In genomic region chr10:80621940-80622660, GRCm38 (mm10) we compare ENCODE assay signal across 8 mouse cellular contexts. TPM values are rescaled to one million over a fixed set of nuclear protein-coding genes. Genes with fewer than 3 reads are reported as not detected.
A peak's percentile ranks its signal among the peaks of the same experiment; 100 is the strongest.
DNase-seq lines count a peak whose midpoint lies in the region; ATAC-seq and TF ChIP-seq lines count a peak whose summit lies in the region.

No protein-coding gene starts in this region.

- under 1% methylated on average over 64 of the region's 64 CpGs for WGBS in forebrain, embryonic 10.5 days
- WGBS in heart, embryonic 15.5 days: under 1% methylated on average over 64 of the region's 64 CpGs
- WGBS in liver, embryonic 14.5 days (ENCODE audit: insufficient replicate concordance): under 1% methylated on average over 64 of the region's 64 CpGs
- under 1% methylated on average over 64 of the region's 64 CpGs for WGBS in neural tube, embryonic 11.5 days
- WGBS in stomach, postnatal 0 days: under 1% methylated on average over 62 of the region's 64 CpGs

- H3K36me3 ChIP-seq in forebrain, embryonic 10.5 days (replicated peaks): peaks cover 16% of the 10 kb centered on the region
- H3K36me3 ChIP-seq in heart, embryonic 15.5 days: no peaks in the 10 kb centered on the region
- no peaks in the 10 kb centered on the region for H3K36me3 ChIP-seq in liver, embryonic 14.5 days (replicated peaks; ENCODE audit: control insufficient read depth, insufficient read depth, low read depth)
- H3K36me3 ChIP-seq in neural tube, embryonic 11.5 days (ENCODE audit: control insufficient read depth, insufficient read depth, low read length): no peaks in the 10 kb centered on the region
- no peaks in the 10 kb centered on the region; the same call in 1 of the 2 replicates for H3K36me3 ChIP-seq in stomach, postnatal 0 days (ENCODE audit: control insufficient read depth, insufficient read depth, low read length)

- H3K27me3 ChIP-seq in forebrain, embryonic 10.5 days (ENCODE audit: poor library complexity, severe bottlenecking): no peaks in the 10 kb centered on the region
- H3K27me3 ChIP-seq in heart, embryonic 15.5 days: no peaks in the 10 kb centered on the region
- H3K27me3 ChIP-seq in liver, embryonic 14.5 days (ENCODE audit: control insufficient read depth, insufficient read depth, low read length): no peaks in the 10 kb centered on the region
- H3K27me3 ChIP-seq in neural tube, embryonic 11.5 days (ENCODE audit: control insufficient read depth, insufficient read depth, low read length): no peaks in the 10 kb centered on the region
- no peaks in the 10 kb centered on the region for H3K27me3 ChIP-seq in stomach, postnatal 0 days (ENCODE audit: control insufficient read depth, insufficient read depth, low read length)

- TF ChIP-seq CTCF in liver, embryonic 14.5 days (IDR thresholded peaks at IDR 0.05; ENCODE audit: low read depth): no peak
- no peak; the same call in 1 of the 2 replicates for TF ChIP-seq CTCF in stomach, postnatal 0 days (IDR thresholded peaks at IDR 0.05; ENCODE audit: low read depth)

- DNase-seq in CD8-positive naive resting alpha-beta T cell, adult 2 months (ENCODE audit: low read depth in 2 of 2, low spot score in 2 of 2): peak; percentile 99
- DNase-seq in c-Kit-positive CD71-negative TER-119-negative erythroid progenitor cells, embryonic 14.5 days (ENCODE audit: low read depth): peak; percentile 100
- peak; percentile 99 for DNase-seq in forebrain, embryonic 10.5 days (ENCODE audit: extremely low spot score, low spot score)
- DNase-seq in kidney, postnatal 25 days: peak; percentile 100
- peak; percentile 100 for DNase-seq in liver, embryonic 14.5 days (ENCODE audit: low read depth in 3 of 3, low spot score in 3 of 3)
- DNase-seq in neural tube, embryonic 11.5 days (ENCODE audit: low spot score): peak; percentile 100
- peak; percentile 99 for DNase-seq in stomach, postnatal 0 days (ENCODE audit: low spot score)

- peak; percentile 55; the same call in 1 of the 2 replicates for TF ChIP-seq EP300 in liver, embryonic 14.5 days (IDR thresholded peaks at IDR 0.05; ENCODE audit: low read depth)
- no peak for TF ChIP-seq EP300 in stomach, postnatal 0 days (optimal IDR thresholded peaks at IDR 0.05)

- H3K27ac ChIP-seq in forebrain, embryonic 10.5 days: peak overlapping the region; percentile 96
- H3K27ac ChIP-seq in heart, embryonic 15.5 days: peak overlapping the region; percentile 97
- peak overlapping the region; percentile 91 for H3K27ac ChIP-seq in liver, embryonic 14.5 days
- peak overlapping the region; percentile 91 for H3K27ac ChIP-seq in neural tube, embryonic 11.5 days (ENCODE audit: low read depth, low read length)
- H3K27ac ChIP-seq in stomach, postnatal 0 days (replicated peaks): peak overlapping the region; percentile 93

- peak overlapping the region; percentile 53 for H3K9ac ChIP-seq in heart, embryonic 15.5 days
- peak overlapping the region; percentile 59 for H3K9ac ChIP-seq in liver, embryonic 14.5 days (replicated peaks)
- peak overlapping the region; percentile 82 for H3K9ac ChIP-seq in neural tube, embryonic 11.5 days (ENCODE audit: low read length)
- H3K9ac ChIP-seq in stomach, postnatal 0 days (ENCODE audit: low read length): peak overlapping the region; percentile 59

- ATAC-seq in heart, embryonic 15.5 days (replicated peaks; ENCODE audit: insufficient number of reproducible peaks, insufficient read depth, low FRiP score, low read depth): peak; percentile 97
- peak; percentile 92 for ATAC-seq in liver, embryonic 14.5 days (ENCODE audit: insufficient read depth)
- ATAC-seq in neural tube, embryonic 11.5 days (ENCODE audit: insufficient read depth, low FRiP score, low TSS enrichment): peak; percentile 92
- ATAC-seq in stomach, postnatal 0 days (ENCODE audit: low FRiP score, low TSS enrichment): peak; percentile 96

- H3K4me1 ChIP-seq in forebrain, embryonic 10.5 days: peaks cover 53% of the 10 kb centered on the region
- peaks cover 44% of the 10 kb centered on the region for H3K4me1 ChIP-seq in heart, embryonic 15.5 days (replicated peaks)
- peaks cover 3 to 24% of the 10 kb centered on the region in 2 experiments; a peak in 3 of 4 replicates for H3K4me1 ChIP-seq in liver, embryonic 14.5 days (replicated peaks; ENCODE audit: control insufficient read depth in 2 of 2, insufficient read depth in 2 of 2, low read length in 1 of 2)
- H3K4me1 ChIP-seq in neural tube, embryonic 11.5 days (ENCODE audit: control insufficient read depth, insufficient read depth, low read length): peaks cover 14% of the 10 kb centered on the region
- H3K4me1 ChIP-seq in stomach, postnatal 0 days (replicated peaks; ENCODE audit: control insufficient read depth, insufficient read depth): peaks cover 5% of the 10 kb centered on the region; the same call in 1 of the 2 replicates

- H3K4me2 ChIP-seq in heart, embryonic 15.5 days: peak overlapping the region; percentile 67
- H3K4me2 ChIP-seq in liver, embryonic 14.5 days (ENCODE audit: low read depth): peak overlapping the region; percentile 83
- H3K4me2 ChIP-seq in neural tube, embryonic 11.5 days (ENCODE audit: low read depth): peak overlapping the region; percentile 71
- peak overlapping the region; percentile 61 for H3K4me2 ChIP-seq in stomach, postnatal 0 days (replicated peaks; ENCODE audit: low read depth)

- H3K9me3 ChIP-seq in forebrain, embryonic 10.5 days: no peaks in the 10 kb centered on the region
- H3K9me3 ChIP-seq in heart, embryonic 15.5 days (replicated peaks): no peaks in the 10 kb centered on the region
- H3K9me3 ChIP-seq in liver, embryonic 14.5 days (ENCODE audit: control insufficient read depth, low read length): no peaks in the 10 kb centered on the region
- H3K9me3 ChIP-seq in neural tube, embryonic 11.5 days (ENCODE audit: control insufficient read depth, low read length): no peaks in the 10 kb centered on the region
- no peaks in the 10 kb centered on the region for H3K9me3 ChIP-seq in stomach, postnatal 0 days (ENCODE audit: control insufficient read depth, low read length)

- peak overlapping the region; percentile 84 for H3K4me3 ChIP-seq in forebrain, embryonic 10.5 days
- peak overlapping the region; percentile 90 for H3K4me3 ChIP-seq in heart, embryonic 15.5 days
- H3K4me3 ChIP-seq in liver, embryonic 14.5 days (ENCODE audit: insufficient read depth in 1 of 2, low read depth in 2 of 2, low read length in 2 of 2): peak overlapping the region; percentile 71 to 87
- peak overlapping the region; percentile 94 for H3K4me3 ChIP-seq in neural tube, embryonic 11.5 days (ENCODE audit: low read depth, low read length)
- peak overlapping the region; percentile 84 for H3K4me3 ChIP-seq in stomach, postnatal 0 days (ENCODE audit: low read depth, low read length)

RNA-seq across cellular contexts. Expression of gene Csnk1g2, which starts 0.5 kb away (rescaled TPM):
- 123 and 133 TPM in 2 replicates for polyA plus RNA-seq in forebrain, embryonic 10.5 days (2016; fragmentation: Nextera tagmentation; extraction: Ambion mirVana)
- polyA plus RNA-seq in heart, embryonic 15.5 days (2015; fragmentation: Nextera tagmentation; extraction: Ambion mirVana): 78.2 and 112 TPM in 2 replicates
- polyA plus RNA-seq in liver, embryonic 14.5 days (2012; rRNA removed): 46.9 and 51.3 TPM in 2 replicates
- 25.5 and 27.0 TPM in 2 replicates for polyA plus RNA-seq in liver, embryonic 14.5 days (2014; fragmentation: Nextera tagmentation; extraction: Ambion mirVana)
- polyA plus RNA-seq in neural tube, embryonic 11.5 days (2014; fragmentation: Nextera tagmentation; extraction: Ambion mirVana): 117 TPM in 2 replicates
- 75.4 and 83.9 TPM in 2 replicates for polyA plus RNA-seq in stomach, postnatal 0 days (2015; fragmentation: Nextera tagmentation; extraction: Ambion mirVana)

RNA-seq across cellular contexts. Expression of gene Gm49322, which starts 16.3 kb away (rescaled TPM):
- polyA plus RNA-seq in forebrain, embryonic 10.5 days (2016; fragmentation: Nextera tagmentation; extraction: Ambion mirVana): 4.7 and 5.6 TPM in 2 replicates
- polyA plus RNA-seq in heart, embryonic 15.5 days (2015; fragmentation: Nextera tagmentation; extraction: Ambion mirVana): 1.2 and 2.7 TPM in 2 replicates
- polyA plus RNA-seq in liver, embryonic 14.5 days (2012; rRNA removed): 1.2 and 1.3 TPM in 2 replicates
- 0.19 and 0.28 TPM in 2 replicates for polyA plus RNA-seq in liver, embryonic 14.5 days (2014; fragmentation: Nextera tagmentation; extraction: Ambion mirVana)
- 2.4 and 3.1 TPM in 2 replicates for polyA plus RNA-seq in neural tube, embryonic 11.5 days (2014; fragmentation: Nextera tagmentation; extraction: Ambion mirVana)
- 1.4 and 1.7 TPM in 2 replicates for polyA plus RNA-seq in stomach, postnatal 0 days (2015; fragmentation: Nextera tagmentation; extraction: Ambion mirVana)

RNA-seq across cellular contexts. Expression of gene Adat3, which starts 19.4 kb away (rescaled TPM):
- 10.7 and 11.9 TPM in 2 replicates for polyA plus RNA-seq in forebrain, embryonic 10.5 days (2016; fragmentation: Nextera tagmentation; extraction: Ambion mirVana)
- polyA plus RNA-seq in heart, embryonic 15.5 days (2015; fragmentation: Nextera tagmentation; extraction: Ambion mirVana): 3.0 and 3.9 TPM in 2 replicates
- polyA plus RNA-seq in liver, embryonic 14.5 days (2012; rRNA removed): 6.3 and 6.4 TPM in 2 replicates
- polyA plus RNA-seq in liver, embryonic 14.5 days (2014; fragmentation: Nextera tagmentation; extraction: Ambion mirVana): 3.8 and 4.9 TPM in 2 replicates
- 8.0 and 10.9 TPM in 2 replicates for polyA plus RNA-seq in neural tube, embryonic 11.5 days (2014; fragmentation: Nextera tagmentation; extraction: Ambion mirVana)
- 4.1 and 4.3 TPM in 2 replicates for polyA plus RNA-seq in stomach, postnatal 0 days (2015; fragmentation: Nextera tagmentation; extraction: Ambion mirVana)

RNA-seq across cellular contexts. Expression of gene Scamp4, which starts 19.4 kb away (rescaled TPM):
- 91.5 and 93.0 TPM in 2 replicates for polyA plus RNA-seq in forebrain, embryonic 10.5 days (2016; fragmentation: Nextera tagmentation; extraction: Ambion mirVana)
- 55.9 and 71.6 TPM in 2 replicates for polyA plus RNA-seq in heart, embryonic 15.5 days (2015; fragmentation: Nextera tagmentation; extraction: Ambion mirVana)
- polyA plus RNA-seq in liver, embryonic 14.5 days (2012; rRNA removed): 22.0 and 27.6 TPM in 2 replicates
- polyA plus RNA-seq in liver, embryonic 14.5 days (2014; fragmentation: Nextera tagmentation; extraction: Ambion mirVana): 34.6 and 39.8 TPM in 2 replicates
- 72.1 and 77.7 TPM in 2 replicates for polyA plus RNA-seq in neural tube, embryonic 11.5 days (2014; fragmentation: Nextera tagmentation; extraction: Ambion mirVana)
- 67.8 and 77.3 TPM in 2 replicates for polyA plus RNA-seq in stomach, postnatal 0 days (2015; fragmentation: Nextera tagmentation; extraction: Ambion mirVana)

RNA-seq across cellular contexts. Expression of gene Abhd17a, which starts 32.0 kb away (rescaled TPM):
- polyA plus RNA-seq in forebrain, embryonic 10.5 days (2016; fragmentation: Nextera tagmentation; extraction: Ambion mirVana): 71.8 and 75.5 TPM in 2 replicates
- polyA plus RNA-seq in heart, embryonic 15.5 days (2015; fragmentation: Nextera tagmentation; extraction: Ambion mirVana): 84.2 and 110 TPM in 2 replicates
- 41.2 and 51.0 TPM in 2 replicates for polyA plus RNA-seq in liver, embryonic 14.5 days (2012; rRNA removed)
- polyA plus RNA-seq in liver, embryonic 14.5 days (2014; fragmentation: Nextera tagmentation; extraction: Ambion mirVana): 55.0 and 63.4 TPM in 2 replicates
- 119 and 120 TPM in 2 replicates for polyA plus RNA-seq in neural tube, embryonic 11.5 days (2014; fragmentation: Nextera tagmentation; extraction: Ambion mirVana)
- polyA plus RNA-seq in stomach, postnatal 0 days (2015; fragmentation: Nextera tagmentation; extraction: Ambion mirVana): 92.5 and 103 TPM in 2 replicates

Comparison
In these comparisons a context has a peak if more than half of its experiments do, and no peak if none do; other contexts are left out.
1. Peak in every context shown above with its lines: DNase-seq, ATAC-seq, H3K4me3 ChIP-seq and H3K27ac ChIP-seq.